Mouse (Mus musculus): ENCODE results near the gene Dpp6. TPM values are rescaled to one million over a fixed set of nuclear protein-coding genes. Genes with fewer than 3 reads are reported as not detected.

Gene Dpp6
- polyA plus RNA-seq, 1 experiment from 2014 or later, result 0.17 TPM

- Histone ChIP-seq H3K9ac (ENCODE audit: low read depth, low read length) (no peak overlapping the region), H3K27me3 (ENCODE audit: control insufficient read depth, insufficient read depth, low read depth, low read length) (no peaks in the 10 kb centered on the region), H3K4me2 (ENCODE audit: low read depth, low read length) (no peak overlapping the region), H3K4me3 (ENCODE audit: low read depth, low read length) (no peak overlapping the region), H3K4me1 (ENCODE audit: control insufficient read depth, low read depth, low read length) (no peaks in the 10 kb centered on the region), H3K36me3 (ENCODE audit: control insufficient read depth, insufficient read depth) (no peaks in the 10 kb centered on the region), H3K9me3 (replicated peaks; ENCODE audit: control insufficient read depth, low read length) (no peaks in the 10 kb centered on the region), H3K27ac (ENCODE audit: low read length) (no peak overlapping the region)
- ATAC-seq (ENCODE audit: low read depth), result no peak
- 28% methylated on average over 2 of the region's 2 CpGs for WGBS (ENCODE audit: insufficient replicate concordance)
Observed at GRCm38 (mm10) chr5:26991587-26991986, 174.6 kb downstream of the Dpp6 start.

GRCm38 (mm10) chr5:27003537-27003936 is 186.5 kb downstream of the Dpp6 start:
- H3K4me1 ChIP-seq (ENCODE audit: control insufficient read depth, low read depth, low read length), result no peaks in the 10 kb centered on the region
- H3K27me3 ChIP-seq (ENCODE audit: control insufficient read depth, insufficient read depth, low read depth, low read length), result no peaks in the 10 kb centered on the region
- ATAC-seq (ENCODE audit: low read depth), result no peak
- H3K9me3 ChIP-seq (replicated peaks; ENCODE audit: control insufficient read depth, low read length), result peaks cover 2% of the 10 kb centered on the region; the same call in 1 of the 2 replicates
- no peak overlapping the region for H3K4me2 ChIP-seq (ENCODE audit: low read depth, low read length)
- no peak overlapping the region for H3K27ac ChIP-seq (ENCODE audit: low read length)
- H3K4me3 ChIP-seq (ENCODE audit: low read depth, low read length), result no peak overlapping the region
- no peak overlapping the region for H3K9ac ChIP-seq (ENCODE audit: low read depth, low read length)
- no peaks in the 10 kb centered on the region for H3K36me3 ChIP-seq (ENCODE audit: control insufficient read depth, insufficient read depth)
- WGBS (ENCODE audit: insufficient replicate concordance), result 71% methylated on average over 7 of the region's 7 CpGs

GRCm38 (mm10) chr5:27009157-27009556 is 192.2 kb downstream of the Dpp6 start:
- Histone ChIP-seq H3K4me1 (ENCODE audit: control insufficient read depth, low read depth, low read length) (no peaks in the 10 kb centered on the region), H3K27me3 (ENCODE audit: control insufficient read depth, insufficient read depth, low read depth, low read length) (no peaks in the 10 kb centered on the region), H3K4me2 (ENCODE audit: low read depth, low read length) (no peak overlapping the region)

GRCm38 (mm10) chr5:27010582-27010981 is 193.6 kb downstream of the Dpp6 start:
- WGBS (ENCODE audit: insufficient replicate concordance), result 70% methylated on average over 5 of the region's 5 CpGs
- Histone ChIP-seq H3K9me3 (replicated peaks; ENCODE audit: control insufficient read depth, low read length) (no peaks in the 10 kb centered on the region), H3K4me2 (ENCODE audit: low read depth, low read length) (no peak overlapping the region), H3K27me3 (ENCODE audit: control insufficient read depth, insufficient read depth, low read depth, low read length) (no peaks in the 10 kb centered on the region), H3K27ac (ENCODE audit: low read length) (no peak overlapping the region), H3K4me3 (ENCODE audit: low read depth, low read length) (no peak overlapping the region), H3K36me3 (ENCODE audit: control insufficient read depth, insufficient read depth) (no peaks in the 10 kb centered on the region), H3K9ac (ENCODE audit: low read depth, low read length) (no peak overlapping the region), H3K4me1 (ENCODE audit: control insufficient read depth, low read depth, low read length) (no peaks in the 10 kb centered on the region)
- ATAC-seq (ENCODE audit: low read depth), result no peak

More at GRCm38 (mm10) chr5:27009157-27009556, 192.2 kb downstream of the Dpp6 start:
- Histone ChIP-seq H3K27ac (ENCODE audit: low read length) (no peak overlapping the region), H3K9ac (ENCODE audit: low read depth, low read length) (no peak overlapping the region), H3K4me3 (ENCODE audit: low read depth, low read length) (no peak overlapping the region), H3K36me3 (ENCODE audit: control insufficient read depth, insufficient read depth) (no peaks in the 10 kb centered on the region), H3K9me3 (replicated peaks; ENCODE audit: control insufficient read depth, low read length) (no peaks in the 10 kb centered on the region)
- no peak for ATAC-seq (ENCODE audit: low read depth)

- no peak for ATAC-seq (ENCODE audit: low read depth)
Observed at GRCm38 (mm10) chr5:27018314-27018956, 201.4 kb downstream of the Dpp6 start.

GRCm38 (mm10) chr5:27028611-27029010 is 211.6 kb downstream of the Dpp6 start:
- H3K4me3 ChIP-seq (ENCODE audit: low read depth, low read length), result no peak overlapping the region
- 31% methylated on average over 1 of the region's 1 CpGs for WGBS (ENCODE audit: insufficient replicate concordance)
- no peaks in the 10 kb centered on the region for H3K27me3 ChIP-seq (ENCODE audit: control insufficient read depth, insufficient read depth, low read depth, low read length)
- no peak overlapping the region for H3K27ac ChIP-seq (ENCODE audit: low read length)
- no peaks in the 10 kb centered on the region for H3K36me3 ChIP-seq (ENCODE audit: control insufficient read depth, insufficient read depth)
- ATAC-seq (ENCODE audit: low read depth), result no peak
- no peaks in the 10 kb centered on the region for H3K9me3 ChIP-seq (replicated peaks; ENCODE audit: control insufficient read depth, low read length)
- no peak overlapping the region for H3K9ac ChIP-seq (ENCODE audit: low read depth, low read length)
- H3K4me1 ChIP-seq (ENCODE audit: control insufficient read depth, low read depth, low read length), result no peaks in the 10 kb centered on the region
- no peak overlapping the region for H3K4me2 ChIP-seq (ENCODE audit: low read depth, low read length)

More at GRCm38 (mm10) chr5:27018314-27018956, 201.4 kb downstream of the Dpp6 start:
- no peaks in the 10 kb centered on the region for H3K27me3 ChIP-seq (ENCODE audit: control insufficient read depth, insufficient read depth, low read depth, low read length)
- no peak overlapping the region for H3K27ac ChIP-seq (ENCODE audit: low read length)
- no peaks in the 10 kb centered on the region for H3K4me1 ChIP-seq (ENCODE audit: control insufficient read depth, low read depth, low read length)
- H3K36me3 ChIP-seq (ENCODE audit: control insufficient read depth, insufficient read depth), result no peaks in the 10 kb centered on the region
- H3K9me3 ChIP-seq (replicated peaks; ENCODE audit: control insufficient read depth, low read length), result no peaks in the 10 kb centered on the region
- 40% methylated on average over 3 of the region's 3 CpGs for WGBS (ENCODE audit: insufficient replicate concordance)
- no peak overlapping the region for H3K9ac ChIP-seq (ENCODE audit: low read depth, low read length)
- no peak overlapping the region for H3K4me2 ChIP-seq (ENCODE audit: low read depth, low read length)
- H3K4me3 ChIP-seq (ENCODE audit: low read depth, low read length), result no peak overlapping the region

GRCm38 (mm10) chr5:27029784-27030183 is 212.8 kb downstream of the Dpp6 start:
- no peaks in the 10 kb centered on the region for H3K4me1 ChIP-seq (ENCODE audit: control insufficient read depth, low read depth, low read length)
- WGBS (ENCODE audit: insufficient replicate concordance), result 7% methylated on average over 5 of the region's 5 CpGs
- H3K4me3 ChIP-seq (ENCODE audit: low read depth, low read length), result no peak overlapping the region
- no peak overlapping the region for H3K4me2 ChIP-seq (ENCODE audit: low read depth, low read length)
- H3K9me3 ChIP-seq (replicated peaks; ENCODE audit: control insufficient read depth, low read length), result no peaks in the 10 kb centered on the region
- H3K27me3 ChIP-seq (ENCODE audit: control insufficient read depth, insufficient read depth, low read depth, low read length), result no peaks in the 10 kb centered on the region
- H3K27ac ChIP-seq (ENCODE audit: low read length), result no peak overlapping the region
- no peak overlapping the region for H3K9ac ChIP-seq (ENCODE audit: low read depth, low read length)
- no peaks in the 10 kb centered on the region for H3K36me3 ChIP-seq (ENCODE audit: control insufficient read depth, insufficient read depth)
- ATAC-seq (ENCODE audit: low read depth), result no peak

- ATAC-seq (ENCODE audit: low read depth), result no peak
Observed at GRCm38 (mm10) chr5:27034858-27035257, 217.9 kb downstream of the Dpp6 start.

GRCm38 (mm10) chr5:27035291-27035690 is 218.3 kb downstream of the Dpp6 start:
- H3K27ac ChIP-seq (ENCODE audit: low read length), result no peak overlapping the region
- H3K9me3 ChIP-seq (replicated peaks; ENCODE audit: control insufficient read depth, low read length), result no peaks in the 10 kb centered on the region
- H3K27me3 ChIP-seq (ENCODE audit: control insufficient read depth, insufficient read depth, low read depth, low read length), result no peaks in the 10 kb centered on the region
- WGBS (ENCODE audit: insufficient replicate concordance), result 18% methylated on average over 1 of the region's 1 CpGs
- H3K9ac ChIP-seq (ENCODE audit: low read depth, low read length), result no peak overlapping the region
- H3K36me3 ChIP-seq (ENCODE audit: control insufficient read depth, insufficient read depth), result no peaks in the 10 kb centered on the region
- no peaks in the 10 kb centered on the region for H3K4me1 ChIP-seq (ENCODE audit: control insufficient read depth, low read depth, low read length)
- no peak overlapping the region for H3K4me3 ChIP-seq (ENCODE audit: low read depth, low read length)
- no peak for ATAC-seq (ENCODE audit: low read depth)
- H3K4me2 ChIP-seq (ENCODE audit: low read depth, low read length), result no peak overlapping the region

More at GRCm38 (mm10) chr5:27034858-27035257, 217.9 kb downstream of the Dpp6 start:
- no peaks in the 10 kb centered on the region for H3K36me3 ChIP-seq (ENCODE audit: control insufficient read depth, insufficient read depth)
- no peak overlapping the region for H3K9ac ChIP-seq (ENCODE audit: low read depth, low read length)
- H3K4me2 ChIP-seq (ENCODE audit: low read depth, low read length), result no peak overlapping the region
- H3K27me3 ChIP-seq (ENCODE audit: control insufficient read depth, insufficient read depth, low read depth, low read length), result no peaks in the 10 kb centered on the region
- H3K4me1 ChIP-seq (ENCODE audit: control insufficient read depth, low read depth, low read length), result no peaks in the 10 kb centered on the region
- no peaks in the 10 kb centered on the region for H3K9me3 ChIP-seq (replicated peaks; ENCODE audit: control insufficient read depth, low read length)
- no peak overlapping the region for H3K4me3 ChIP-seq (ENCODE audit: low read depth, low read length)
- 53% methylated on average over 4 of the region's 4 CpGs for WGBS (ENCODE audit: insufficient replicate concordance)
- no peak overlapping the region for H3K27ac ChIP-seq (ENCODE audit: low read length)

Data from liver, embryonic 16.5 days (tissue).